Mouse (Mus musculus) embryonic fibroblast, embryonic 13.5 days (primary cell): ENCODE measurements at regions not wholly inside any gene's neighbourhood (a gene's known extent, or its start where the extent isn't known, plus 50 kb on each side); places are given as distances from the start of the nearest gene placed in this dataset.

Experiments
- CTCF ChIP-seq: IDR thresholded peaks from 2 replicates; pipeline ENCODE4 v1.5.1; 2011; ENCODE audit warnings: mild to moderate bottlenecking, control low read depth, low read length, moderate library complexity, borderline replicate concordance; ENCODE audit not compliant: insufficient read depth
- POLR2A ChIP-seq: IDR thresholded peaks from 2 replicates; pipeline ENCODE4 v1.6.1; 2011; ENCODE audit warnings: low read depth, mild to moderate bottlenecking, control low read depth, low read length, moderate library complexity

DNA sequence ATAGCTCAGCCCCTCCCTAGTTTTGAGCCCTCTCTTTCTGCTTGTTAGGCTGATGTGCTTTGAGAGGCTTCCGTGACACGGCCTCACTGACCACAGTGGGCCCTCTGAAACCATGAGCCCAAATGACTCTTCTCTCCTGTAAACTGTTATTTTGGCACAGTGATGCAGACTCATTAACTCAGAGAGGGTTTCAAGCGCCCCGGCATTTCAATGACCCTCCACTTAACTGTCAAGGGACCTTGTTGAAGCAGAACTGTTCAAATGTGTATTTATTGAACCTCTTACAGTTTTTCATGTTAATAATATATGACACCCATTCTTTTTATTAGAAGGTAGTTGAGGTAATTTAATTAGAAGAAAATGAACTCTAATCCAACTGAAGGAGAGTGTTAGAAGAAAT lies 85.9 kb upstream of the Enpp6 start:
- TF ChIP-seq POLR2A (no peak), CTCF (no peak)
